Mouse (Mus musculus): Measurements from ENCODE around the gene Orm2. TPM values are rescaled to one million over a fixed set of nuclear protein-coding genes. Genes with fewer than 3 reads are reported as not detected.
A peak's percentile ranks its signal among the peaks of the same experiment; 100 is the strongest.

The Orm2 gene
- polyA plus RNA-seq, 1 experiment from 2014 or later, result not detected

DNA sequence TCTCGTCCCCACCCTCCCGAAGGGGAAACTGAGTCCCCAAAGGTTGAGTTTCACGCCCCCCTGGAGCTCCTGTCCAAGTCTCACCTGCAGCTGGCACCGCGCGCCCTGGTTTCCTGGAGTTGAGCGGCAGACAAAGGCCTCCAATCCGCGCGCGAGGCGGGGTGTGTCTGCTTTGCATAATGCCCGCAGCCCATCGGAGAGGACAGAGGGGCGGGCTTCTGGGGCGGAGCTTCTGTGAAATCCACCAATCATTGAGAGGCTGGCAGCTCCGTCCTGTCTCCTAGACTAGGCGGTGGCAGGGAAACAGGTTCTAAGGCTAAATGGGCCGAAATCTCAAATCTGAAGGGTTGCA, 48.3 kb downstream of the Orm2 start:
- Histone ChIP-seq H3K36me3 (replicated peaks) (peaks cover under 1% of the 10 kb centered on the region; the same call in 1 of the 2 replicates), H3K4me1 (peaks cover 28% of the 10 kb centered on the region), H3K27ac (peak overlapping the region; percentile 76), H3K9me3 (no peaks in the 10 kb centered on the region), H3K4me2 (peak overlapping the region; percentile 89), H3K27me3 (peaks cover 7% of the 10 kb centered on the region; the same call in 1 of the 2 replicates), H3K9ac (peak overlapping the region; percentile 59), H3K4me3 (replicated peaks) (peak overlapping the region; percentile 65)
- peak; percentile 92 for ATAC-seq (ENCODE audit: low FRiP score)
- 0% methylated on average over 19 of the region's 19 CpGs for WGBS

DNA sequence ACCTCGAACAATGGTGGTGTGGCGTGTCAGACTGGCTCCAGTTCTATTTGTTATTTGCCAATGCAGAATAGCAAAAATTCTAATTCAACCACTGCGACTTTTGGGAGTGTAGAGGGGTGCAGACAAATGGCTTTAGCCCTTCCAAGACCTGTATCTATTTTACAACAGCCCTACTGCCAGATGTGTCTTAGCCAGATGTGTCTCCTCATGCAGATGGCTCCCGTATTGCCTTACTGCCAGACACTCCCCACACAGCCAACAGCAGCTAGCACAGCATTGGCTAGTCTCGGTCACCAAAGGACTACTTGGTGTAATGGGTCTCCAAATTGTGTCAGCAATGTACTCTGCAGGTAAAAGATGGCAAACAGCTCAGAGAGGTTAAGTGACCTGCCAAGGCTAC, 49.0 kb downstream of the Orm2 start:
- no peak for ATAC-seq (ENCODE audit: low FRiP score)
- Histone ChIP-seq H3K4me2 (no peak overlapping the region), H3K4me1 (peaks cover 24% of the 10 kb centered on the region), H3K4me3 (replicated peaks) (no peak overlapping the region), H3K9me3 (no peaks in the 10 kb centered on the region), H3K27me3 (peaks cover 7% of the 10 kb centered on the region; the same call in 1 of the 2 replicates), H3K9ac (no peak overlapping the region), H3K36me3 (replicated peaks) (peaks cover 7% of the 10 kb centered on the region; the same call in 1 of the 2 replicates), H3K27ac (no peak overlapping the region)
- 72% methylated on average over 5 of the region's 5 CpGs for WGBS

DNA sequence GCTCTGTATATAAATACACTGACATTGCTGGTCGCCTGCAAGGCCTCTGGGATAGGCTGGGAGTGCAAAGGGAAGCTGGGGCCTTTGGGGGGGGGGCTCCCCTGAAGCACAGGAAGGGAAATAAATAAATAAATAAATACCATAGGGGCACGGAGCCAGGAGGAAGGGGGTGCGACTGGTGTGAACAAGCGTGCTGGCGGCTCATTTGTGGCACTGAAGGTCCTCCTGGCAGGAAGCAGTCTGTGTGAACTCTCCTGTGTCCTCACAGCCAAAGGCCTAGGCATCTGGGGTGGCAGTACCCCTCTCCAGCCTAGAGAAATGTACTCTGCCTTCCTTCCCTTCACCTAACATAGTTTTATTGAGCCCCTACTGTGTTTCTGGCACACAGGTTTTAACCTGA, 52.7 kb downstream of the Orm2 start:
- H3K36me3 ChIP-seq (replicated peaks), result peaks cover 8% of the 10 kb centered on the region; the same call in 1 of the 2 replicates
- ATAC-seq (ENCODE audit: low FRiP score), result no peak
- 89% methylated on average over 5 of the region's 5 CpGs for WGBS

More for the DNA sequence above, 52.7 kb downstream of the Orm2 start:
- H3K9me3 ChIP-seq, result no peaks in the 10 kb centered on the region
- peaks cover 8% of the 10 kb centered on the region for H3K4me1 ChIP-seq
- no peak overlapping the region for H3K27ac ChIP-seq
- no peak overlapping the region for H3K4me3 ChIP-seq (replicated peaks)
- no peak overlapping the region for H3K4me2 ChIP-seq
- peaks cover 7% of the 10 kb centered on the region; the same call in 1 of the 2 replicates for H3K27me3 ChIP-seq
- H3K9ac ChIP-seq, result no peak overlapping the region

Other genes with a start within 250 kb of the Orm2 start
- not detected in 2 replicates for gene Ambp, start 207.7 kb upstream of the Orm2 start, polyA plus RNA-seq (2016; fragmentation: Nextera tagmentation; extraction: Ambion mirVana)
- gene Kif12, start 190.3 kb upstream of the Orm2 start, polyA plus RNA-seq (2016; fragmentation: Nextera tagmentation; extraction: Ambion mirVana), result not detected in 2 replicates
- gene Col27a1, start 148.4 kb upstream of the Orm2 start, polyA plus RNA-seq (2016; fragmentation: Nextera tagmentation; extraction: Ambion mirVana), result 3.7 and 4.1 TPM in 2 replicates
- not detected in 2 replicates for gene Orm1, start 17.9 kb upstream of the Orm2 start, polyA plus RNA-seq (2016; fragmentation: Nextera tagmentation; extraction: Ambion mirVana)
- not detected in 2 replicates for gene Orm3, start 6.3 kb upstream of the Orm2 start, polyA plus RNA-seq (2016; fragmentation: Nextera tagmentation; extraction: Ambion mirVana)
- 24.6 and 29.3 TPM in 2 replicates for gene Akna, start 40.9 kb downstream of the Orm2 start, polyA plus RNA-seq (2016; fragmentation: Nextera tagmentation; extraction: Ambion mirVana)
- gene Whrn, start 133.5 kb downstream of the Orm2 start, polyA plus RNA-seq (2016; fragmentation: Nextera tagmentation; extraction: Ambion mirVana), result 9.4 and 10.5 TPM in 2 replicates
- gene Atp6v1g1, start 182.3 kb downstream of the Orm2 start, polyA plus RNA-seq (2016; fragmentation: Nextera tagmentation; extraction: Ambion mirVana), result 341 and 346 TPM in 2 replicates
- 6.6 and 7.3 TPM in 2 replicates for gene Tmem268, start 196.3 kb downstream of the Orm2 start, polyA plus RNA-seq (2016; fragmentation: Nextera tagmentation; extraction: Ambion mirVana)
- not detected in 2 replicates for gene Gm11213, start 242.8 kb downstream of the Orm2 start, polyA plus RNA-seq (2016; fragmentation: Nextera tagmentation; extraction: Ambion mirVana)

All from forebrain, embryonic 12.5 days (tissue).